Mouse (Mus musculus) forebrain, embryonic 15.5 days (tissue): ENCODE measurements around the gene Egfr. TPM values are rescaled to one million over a fixed set of nuclear protein-coding genes. Genes with fewer than 3 reads are reported as not detected.
A peak's percentile ranks its signal among the peaks of the same experiment; 100 is the strongest.

Source experiments
- ATAC-seq: fragments of 200-750 bp; cut with Nextera tagmentation; replicated peaks from 2 replicates; pipeline ENCODE4 v1.8.0; 2017; ENCODE audit warnings: mild to moderate bottlenecking, moderate TSS enrichment, moderate library complexity
- H3K27ac ChIP-seq: fragments of 300-500 bp; sonication (generic); replicated peaks from 2 replicates; pipeline ENCODE4 v1.5.1; 2015; ENCODE audit warnings: mild to moderate bottlenecking, inconsistent platforms
- H3K27me3 ChIP-seq: fragments of 300-500 bp; sonication (generic); 2 replicates; pipeline ENCODE4 v1.6.1; 2015; ENCODE audit warnings: inconsistent platforms
- H3K36me3 ChIP-seq: fragments of 300-500 bp; sonication (generic); 2 replicates; pipeline ENCODE4 v1.6.1; 2015; ENCODE audit warnings: mild to moderate bottlenecking, inconsistent platforms
- H3K4me1 ChIP-seq: fragments of 300-500 bp; sonication (generic); 2 replicates; pipeline ENCODE4 v1.6.1; 2015; ENCODE audit warnings: inconsistent platforms
- H3K4me2 ChIP-seq: fragments of 300-500 bp; sonication (generic); replicated peaks from 2 replicates; pipeline ENCODE4 v1.6.1; 2015; ENCODE audit warnings: mild to moderate bottlenecking, inconsistent platforms
- H3K4me3 ChIP-seq: fragments of 300-500 bp; sonication (generic); 2 replicates; pipeline ENCODE4 v1.5.1; 2015; ENCODE audit warnings: mild to moderate bottlenecking, inconsistent platforms
- H3K9ac ChIP-seq: fragments of 300-500 bp; sonication (generic); replicated peaks from 2 replicates; pipeline ENCODE4 v1.6.1; 2015; ENCODE audit warnings: mild to moderate bottlenecking, inconsistent platforms
- H3K9me3 ChIP-seq: fragments of 300-500 bp; sonication (generic); 2 replicates; pipeline ENCODE4 v1.6.1; 2016; ENCODE audit warnings: inconsistent platforms
- WGBS: fragments of 180-500 bp; shearing (Covaris S2); methylation state at CpG from one replicate; pipeline ENCODE4 v1.1.7; 2015; ENCODE audit warnings: mixed read lengths; 5-methylcytosine and 5-hydroxymethylcytosine counted together
- polyA plus RNA-seq: library from polyadenylated mRNA; unstranded; fragments of >200 nt; fragmentation: Nextera tagmentation; extraction: Ambion mirVana; gene quantifications from 2 replicates; pipeline ENCODE4 v1.2.1, GENCODE M21; 2015

Gene Egfr
- polyA plus RNA-seq, 1 experiment from 2014 or later = 2.9 TPM

- H3K27me3 ChIP-seq = no peaks in the 10 kb centered on the region
These were observed 61.3 kb downstream of the Egfr start for GRCm38 (mm10) chr11:16813298-16813697.

GRCm38 (mm10) chr11:16816414-16816813 lies 64.4 kb downstream of the Egfr start:
- H3K4me3 ChIP-seq = no peak overlapping the region
- no peaks in the 10 kb centered on the region for H3K36me3 ChIP-seq
- H3K4me2 ChIP-seq = no peak overlapping the region
- no peaks in the 10 kb centered on the region for H3K9me3 ChIP-seq
- no peaks in the 10 kb centered on the region for H3K27me3 ChIP-seq
- H3K4me1 ChIP-seq = no peaks in the 10 kb centered on the region
- no peak overlapping the region for H3K27ac ChIP-seq
- H3K9ac ChIP-seq = no peak overlapping the region
- 92% methylated on average over 9 of the region's 9 CpGs for WGBS
- ATAC-seq = no peak

More at GRCm38 (mm10) chr11:16813298-16813697, 61.3 kb downstream of the Egfr start:
- no peak for ATAC-seq
- H3K27ac ChIP-seq = no peak overlapping the region
- no peaks in the 10 kb centered on the region for H3K36me3 ChIP-seq
- H3K9me3 ChIP-seq = no peaks in the 10 kb centered on the region
- no peak overlapping the region for H3K4me3 ChIP-seq
- no peak overlapping the region for H3K9ac ChIP-seq
- no peaks in the 10 kb centered on the region for H3K4me1 ChIP-seq
- no peak overlapping the region for H3K4me2 ChIP-seq

GRCm38 (mm10) chr11:16817336-16818034 lies 65.5 kb downstream of the Egfr start:
- WGBS = 81% methylated on average over 6 of the region's 6 CpGs

GRCm38 (mm10) chr11:16819424-16819823 lies 67.4 kb downstream of the Egfr start:
- Histone ChIP-seq H3K27me3 (no peaks in the 10 kb centered on the region), H3K9me3 (no peaks in the 10 kb centered on the region), H3K4me1 (peaks cover 3% of the 10 kb centered on the region; the same call in 1 of the 2 replicates), H3K4me2 (no peak overlapping the region), H3K4me3 (no peak overlapping the region), H3K36me3 (no peaks in the 10 kb centered on the region), H3K27ac (no peak overlapping the region), H3K9ac (no peak overlapping the region)
- ATAC-seq = no peak
- 93% methylated on average over 1 of the region's 1 CpGs for WGBS

More at GRCm38 (mm10) chr11:16817336-16818034, 65.5 kb downstream of the Egfr start:
- ATAC-seq = no peak
- Histone ChIP-seq H3K27me3 (no peaks in the 10 kb centered on the region), H3K4me2 (no peak overlapping the region), H3K4me3 (no peak overlapping the region), H3K36me3 (no peaks in the 10 kb centered on the region), H3K4me1 (no peaks in the 10 kb centered on the region), H3K9me3 (no peaks in the 10 kb centered on the region), H3K9ac (no peak overlapping the region), H3K27ac (no peak overlapping the region)

GRCm38 (mm10) chr11:16820138-16820537 lies 68.1 kb downstream of the Egfr start:
- H3K4me1 ChIP-seq = peaks cover 3% of the 10 kb centered on the region; the same call in 1 of the 2 replicates
- ATAC-seq = no peak
- H3K9ac ChIP-seq = no peak overlapping the region
- no peak overlapping the region for H3K4me3 ChIP-seq
- H3K4me2 ChIP-seq = no peak overlapping the region
- H3K27me3 ChIP-seq = no peaks in the 10 kb centered on the region
- H3K36me3 ChIP-seq = no peaks in the 10 kb centered on the region
- WGBS = 84% methylated on average over 6 of the region's 6 CpGs
- no peaks in the 10 kb centered on the region for H3K9me3 ChIP-seq
- H3K27ac ChIP-seq = no peak overlapping the region

- no peaks in the 10 kb centered on the region for H3K27me3 ChIP-seq
- H3K4me2 ChIP-seq = no peak overlapping the region
- no peaks in the 10 kb centered on the region for H3K9me3 ChIP-seq
- H3K9ac ChIP-seq = no peak overlapping the region
- peaks cover 3% of the 10 kb centered on the region; the same call in 1 of the 2 replicates for H3K4me1 ChIP-seq
- WGBS = 90% methylated on average over 6 of the region's 6 CpGs
- no peak overlapping the region for H3K4me3 ChIP-seq
- no peak for ATAC-seq
- no peak overlapping the region for H3K27ac ChIP-seq
- H3K36me3 ChIP-seq = no peaks in the 10 kb centered on the region
These were observed 69.8 kb downstream of the Egfr start for GRCm38 (mm10) chr11:16821668-16822254.

- no peak overlapping the region for H3K27ac ChIP-seq
- no peaks in the 10 kb centered on the region for H3K9me3 ChIP-seq
- no peaks in the 10 kb centered on the region for H3K27me3 ChIP-seq
- no peak overlapping the region for H3K4me3 ChIP-seq
- H3K36me3 ChIP-seq = no peaks in the 10 kb centered on the region
- WGBS = 16% methylated on average over 4 of the region's 4 CpGs
- 0 out of 2 replicates have a peak, but pooled peaks have one; percentile 32 for ATAC-seq
- no peak overlapping the region for H3K9ac ChIP-seq
- peaks cover 3% of the 10 kb centered on the region; the same call in 1 of the 2 replicates for H3K4me1 ChIP-seq
- H3K4me2 ChIP-seq = no peak overlapping the region
These were observed 72.0 kb downstream of the Egfr start for GRCm38 (mm10) chr11:16823830-16824545.

- Histone ChIP-seq H3K9ac (no peak overlapping the region), H3K27ac (no peak overlapping the region), H3K36me3 (no peaks in the 10 kb centered on the region), H3K4me1 (0 out of 2 replicates have a peak, but pooled peaks cover 9% of the 10 kb centered on the region), H3K27me3 (no peaks in the 10 kb centered on the region), H3K4me3 (no peak overlapping the region), H3K9me3 (no peaks in the 10 kb centered on the region), H3K4me2 (no peak overlapping the region)
- ATAC-seq = no peak
- WGBS = 86% methylated on average over 3 of the region's 3 CpGs
These were observed 77.5 kb downstream of the Egfr start for GRCm38 (mm10) chr11:16829468-16829867.

- H3K27ac ChIP-seq = no peak overlapping the region
- no peaks in the 10 kb centered on the region for H3K27me3 ChIP-seq
- H3K36me3 ChIP-seq = no peaks in the 10 kb centered on the region
- H3K9ac ChIP-seq = no peak overlapping the region
- WGBS = 63% methylated on average over 8 of the region's 8 CpGs
- H3K4me2 ChIP-seq = no peak overlapping the region
- H3K9me3 ChIP-seq = no peaks in the 10 kb centered on the region
- no peak for ATAC-seq
- no peak overlapping the region for H3K4me3 ChIP-seq
- 0 out of 2 replicates have a peak, but pooled peaks cover 9% of the 10 kb centered on the region for H3K4me1 ChIP-seq
These were observed 78.7 kb downstream of the Egfr start for GRCm38 (mm10) chr11:16830531-16831227.

- no peaks in the 10 kb centered on the region for H3K36me3 ChIP-seq
- H3K4me1 ChIP-seq = 0 out of 2 replicates have a peak, but pooled peaks cover 9% of the 10 kb centered on the region
- H3K9ac ChIP-seq = no peak overlapping the region
- no peaks in the 10 kb centered on the region for H3K27me3 ChIP-seq
- peak overlapping the region; percentile 54 for H3K27ac ChIP-seq
- H3K9me3 ChIP-seq = no peaks in the 10 kb centered on the region
- ATAC-seq = peak; percentile 93
- WGBS = 45% methylated on average over 5 of the region's 5 CpGs
- no peak overlapping the region for H3K4me3 ChIP-seq
- no peak overlapping the region for H3K4me2 ChIP-seq
These were observed 80.0 kb downstream of the Egfr start for GRCm38 (mm10) chr11:16831974-16832464.

GRCm38 (mm10) chr11:16838772-16839171 lies 86.8 kb downstream of the Egfr start:
- no peaks in the 10 kb centered on the region for H3K27me3 ChIP-seq
- H3K27ac ChIP-seq = no peak overlapping the region
- no peaks in the 10 kb centered on the region for H3K9me3 ChIP-seq
- no peaks in the 10 kb centered on the region for H3K4me1 ChIP-seq
- H3K4me3 ChIP-seq = no peak overlapping the region
- no peak overlapping the region for H3K9ac ChIP-seq
- H3K36me3 ChIP-seq = no peaks in the 10 kb centered on the region
- no peak for ATAC-seq
- WGBS = 90% methylated on average over 3 of the region's 3 CpGs
- no peak overlapping the region for H3K4me2 ChIP-seq
